Mouse (Mus musculus) thymus, postnatal 4 days (tissue): Measurements from ENCODE around the gene Clk3.
A peak's percentile ranks its signal among the peaks of the same experiment; 100 is the strongest.

Experiments
- DNase-seq: peaks from one replicate; pipeline ENCODE4 v3.0.0; 2021

Gene Clk3

DNA sequence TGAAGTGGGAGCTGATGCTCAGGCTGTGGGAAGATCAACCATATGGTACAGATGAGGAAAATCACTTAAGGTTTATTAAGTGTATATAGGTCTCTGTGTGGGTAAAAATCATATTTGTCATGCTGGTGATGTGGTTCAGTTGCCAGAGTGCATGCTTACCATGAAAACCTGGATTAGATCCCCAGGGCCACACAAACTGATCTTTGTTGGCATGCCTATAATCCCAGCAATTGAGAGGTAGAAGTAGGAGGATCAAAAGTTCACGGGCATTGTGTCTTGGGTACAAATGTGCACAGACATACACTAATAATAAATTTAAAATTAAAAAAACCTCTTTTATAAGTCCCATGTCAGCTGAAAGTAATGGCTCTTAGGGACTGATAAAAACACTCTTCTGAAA lies 43.3 kb downstream of the Clk3 start:
- DNase-seq: no peak

- DNase-seq: no peak
Measured at GRCm38 (mm10) chr9:57720736-57721135, 44.9 kb downstream of the Clk3 start.

GRCm38 (mm10) chr9:57718408-57718807 lies 47.3 kb downstream of the Clk3 start:
- no peak for DNase-seq

DNA sequence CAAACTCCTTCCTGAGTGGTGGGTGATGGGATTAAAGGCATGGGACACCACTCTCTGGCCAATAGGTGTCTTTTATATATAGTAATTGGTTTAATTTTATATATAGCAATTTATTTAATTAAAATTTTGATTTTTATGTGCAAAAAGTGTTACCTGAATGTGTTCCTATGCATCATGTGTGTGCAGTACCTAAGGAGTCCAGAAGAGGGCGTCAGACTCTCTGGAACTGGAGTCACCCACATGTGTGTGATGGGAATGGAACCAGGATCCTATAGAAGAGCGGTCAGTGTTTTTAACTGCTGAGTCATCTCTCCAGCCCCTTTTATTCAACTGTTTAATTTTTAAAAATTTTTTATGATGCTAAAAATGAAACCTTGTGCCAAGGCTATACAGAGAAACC lies 53.5 kb downstream of the Clk3 start:
- DNase-seq: peak; percentile 34

GRCm38 (mm10) chr9:57710214-57710613 lies 55.4 kb downstream of the Clk3 start:
- DNase-seq: peak; percentile 48

GRCm38 (mm10) chr9:57708720-57709274 lies 56.9 kb downstream of the Clk3 start:
- peak; percentile 81 for DNase-seq

- DNase-seq: peak; percentile 97
Measured at GRCm38 (mm10) chr9:57708068-57708719, 57.5 kb downstream of the Clk3 start, which contains the start of gene Edc3. Gene Edc3, plus strand, starts transcription at chr9:57708540.

DNA sequence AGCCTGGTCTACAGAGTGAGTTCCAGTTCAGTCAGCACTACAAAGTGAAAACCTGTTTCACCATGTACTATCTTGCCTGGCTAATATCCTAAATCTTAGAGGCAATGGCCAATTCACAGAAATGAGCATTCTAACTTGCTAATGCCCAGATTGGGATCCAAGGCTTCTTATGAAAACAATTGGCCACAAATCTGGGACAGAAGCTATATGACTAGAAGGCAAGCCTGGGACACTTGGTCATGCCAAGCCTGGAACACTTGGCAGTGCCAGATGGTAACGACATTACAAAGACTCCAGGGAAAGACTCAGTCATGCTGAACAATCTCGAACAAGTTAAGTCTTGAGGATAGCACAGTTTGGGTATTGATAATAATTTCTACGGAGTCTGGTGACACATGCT lies 59.2 kb downstream of the Clk3 start:
- DNase-seq: no peak
